Mouse (Mus musculus) embryo, embryonic 10.5 days (tissue): ENCODE data around the gene Adgrg1.

ENCODE experiments used
- DNase-seq: peaks from one replicate; pipeline ENCODE4 v3.0.0-alpha.2; 2015; ENCODE audit warnings: low spot score

Adgrg1 gene

GRCm38 (mm10) chr8:95037106-95037925 lies 62.8 kb downstream of the Adgrg1 start:
- DNase-seq, result peak; percentile 36

- DNase-seq, result no peak
Observed at GRCm38 (mm10) chr8:95041883-95042784, 67.6 kb downstream of the Adgrg1 start.

- DNase-seq, result no peak
Observed at GRCm38 (mm10) chr8:95044811-95045210, 70.3 kb downstream of the Adgrg1 start.

GRCm38 (mm10) chr8:95046982-95047381 lies 72.4 kb downstream of the Adgrg1 start:
- no peak for DNase-seq

- no peak for DNase-seq
Observed at GRCm38 (mm10) chr8:95047884-95048680, 73.5 kb downstream of the Adgrg1 start.

- DNase-seq, result no peak
Observed at GRCm38 (mm10) chr8:95049636-95050035, 75.1 kb downstream of the Adgrg1 start.

- no peak for DNase-seq
Observed at GRCm38 (mm10) chr8:95054438-95054837, 79.9 kb downstream of the Adgrg1 start.

- DNase-seq, result peak; percentile 62
Observed at GRCm38 (mm10) chr8:95054927-95055510, 80.5 kb downstream of the Adgrg1 start, which contains the start of gene Drc7. Drc7 (plus strand) TSS chr8:95055103.

GRCm38 (mm10) chr8:95056414-95056813 lies 81.9 kb downstream of the Adgrg1 start:
- DNase-seq, result no peak

- DNase-seq, result no peak
Observed at GRCm38 (mm10) chr8:95058661-95059060, 84.1 kb downstream of the Adgrg1 start.

GRCm38 (mm10) chr8:95059812-95060533 lies 85.4 kb downstream of the Adgrg1 start:
- DNase-seq, result no peak
